Mouse (Mus musculus): ENCODE data around the gene Cenpi.

Gene Cenpi

GRCm38 (mm10) chrX:134365421-134365820 lies 57.5 kb downstream of the Cenpi start:
- DNase-seq (ENCODE audit: low spot score): no peak

DNA sequence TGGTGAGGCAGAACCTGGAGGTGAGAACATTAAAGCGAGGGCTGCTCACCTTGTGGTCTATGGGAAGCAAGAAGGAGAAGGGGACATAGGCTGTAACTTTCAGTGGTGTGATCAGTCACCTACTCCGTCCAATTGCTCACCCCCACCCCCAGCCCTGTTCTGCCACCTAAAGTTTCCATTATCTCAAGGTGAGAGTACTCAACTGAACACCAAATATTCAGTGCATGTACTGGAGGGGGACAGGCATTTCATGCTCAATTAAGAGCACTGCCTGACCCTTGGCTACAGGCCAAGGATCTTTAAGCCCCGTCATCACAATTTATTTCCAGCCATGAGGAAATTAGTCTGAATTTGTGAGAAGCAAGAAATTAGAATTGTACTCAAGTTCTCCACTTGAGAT lies 58.7 kb downstream of the Cenpi start:
- no peak for DNase-seq (ENCODE audit: low spot score)

- DNase-seq (ENCODE audit: low spot score): no peak
Observed at GRCm38 (mm10) chrX:134371279-134371678, 63.4 kb downstream of the Cenpi start.

DNA sequence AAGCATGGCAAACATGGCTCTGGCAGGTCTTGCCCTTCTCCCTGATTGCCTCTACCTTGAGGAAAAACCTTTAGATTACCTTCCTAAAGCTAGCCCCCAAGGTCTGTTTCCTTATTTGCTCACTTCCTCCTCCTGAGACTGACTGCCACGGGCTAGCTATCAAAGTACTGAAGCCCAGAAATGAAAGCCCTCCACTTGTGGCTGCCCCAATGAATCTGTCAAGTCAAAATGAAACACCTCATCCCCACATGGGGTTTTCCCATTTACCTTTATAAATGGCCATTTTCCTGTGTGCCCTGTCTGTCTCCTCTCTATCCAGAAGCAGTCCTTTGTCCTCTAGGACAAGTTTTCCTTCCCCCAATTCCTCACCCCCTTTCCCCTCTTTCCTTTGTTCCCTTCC lies 66.3 kb downstream of the Cenpi start:
- DNase-seq (ENCODE audit: low spot score): no peak

GRCm38 (mm10) chrX:134384896-134385295 lies 77.0 kb downstream of the Cenpi start:
- no peak for DNase-seq (ENCODE audit: low spot score)

GRCm38 (mm10) chrX:134398972-134399371 lies 91.1 kb downstream of the Cenpi start:
- no peak for DNase-seq (ENCODE audit: low spot score)

GRCm38 (mm10) chrX:134403863-134404583 lies 96.1 kb downstream of the Cenpi start, which contains the start of gene Drp2:
Gene Drp2 (plus strand): TSS chrX:134404551.
- DNase-seq (ENCODE audit: low spot score): no peak

- DNase-seq (ENCODE audit: low spot score): no peak
Observed at GRCm38 (mm10) chrX:134404584-134404955, 96.7 kb downstream of the Cenpi start.

- DNase-seq (ENCODE audit: low spot score): no peak
Observed at GRCm38 (mm10) chrX:134409354-134409900, 101.5 kb downstream of the Cenpi start.

GRCm38 (mm10) chrX:134412096-134412495 lies 104.2 kb downstream of the Cenpi start:
- DNase-seq (ENCODE audit: low spot score): no peak

Data from ovary, postnatal 10 days (tissue).